Mouse (Mus musculus) urinary bladder, adult 18-20 months (tissue): Measurements from ENCODE around the gene Sec13.
"Not testable (repeated sequence)": the region's sequence is repeated elsewhere in the genome, so short reads cannot be mapped to it uniquely, and the experiment has no call there.

Experiments used
- DNase-seq, 2 experiments: peaks; one replicate each; pipeline ENCODE4 v3.0.0; 2022; ENCODE audit warnings: low spot score in 2 of 2, mixed read lengths in 2 of 2

Gene Sec13

DNA sequence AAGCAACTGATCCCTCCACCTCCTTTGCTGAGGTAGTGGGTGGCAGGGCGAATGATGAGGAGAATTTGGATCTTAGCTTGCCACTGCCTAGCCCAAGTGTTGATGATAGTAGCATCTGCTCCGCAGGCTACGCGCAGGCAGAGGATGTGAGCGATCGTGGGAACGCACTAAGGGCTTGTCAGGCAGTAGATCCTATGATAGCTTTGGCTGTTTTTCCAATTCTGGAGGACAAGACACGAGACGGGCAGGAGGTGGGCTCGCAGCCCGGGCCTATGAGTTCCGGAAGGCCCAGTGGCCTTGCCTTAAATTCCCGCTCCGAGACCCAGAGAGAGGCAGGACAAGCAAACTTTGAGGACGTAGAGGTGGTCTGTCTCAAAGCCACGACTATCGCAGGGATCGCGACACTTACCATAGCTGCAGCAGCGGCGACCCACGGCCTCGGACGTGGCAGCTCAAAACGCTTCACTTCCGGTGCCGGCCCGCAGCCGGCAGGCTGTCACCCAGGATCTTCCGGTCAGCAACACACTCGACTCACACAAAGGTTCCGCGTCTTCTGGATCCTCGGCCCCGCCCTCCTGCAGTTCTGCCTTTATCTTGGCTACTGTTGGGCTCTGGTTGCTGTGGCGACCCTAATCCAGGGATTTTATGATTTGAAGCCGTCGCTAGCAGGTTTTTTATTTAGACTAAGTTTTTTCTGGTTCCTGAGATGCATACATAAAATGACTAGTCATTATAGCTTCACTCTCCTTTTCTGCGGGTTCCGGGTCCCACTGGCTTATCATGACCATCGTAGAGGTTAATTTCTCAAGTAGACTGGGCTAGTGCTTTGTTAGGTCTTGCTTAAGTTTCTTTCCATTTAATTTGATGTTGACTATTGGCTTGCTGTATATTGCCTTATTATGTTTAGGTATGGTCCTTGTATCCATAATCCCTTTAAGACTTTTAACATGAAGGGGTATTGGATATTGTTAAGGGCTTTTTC, at the start of gene Sec13:
TSS of gene Sec13 (minus strand) at position 508 of the 982 bp plus-strand sequence.
- peak; percentile 76 to 90 for DNase-seq

DNA sequence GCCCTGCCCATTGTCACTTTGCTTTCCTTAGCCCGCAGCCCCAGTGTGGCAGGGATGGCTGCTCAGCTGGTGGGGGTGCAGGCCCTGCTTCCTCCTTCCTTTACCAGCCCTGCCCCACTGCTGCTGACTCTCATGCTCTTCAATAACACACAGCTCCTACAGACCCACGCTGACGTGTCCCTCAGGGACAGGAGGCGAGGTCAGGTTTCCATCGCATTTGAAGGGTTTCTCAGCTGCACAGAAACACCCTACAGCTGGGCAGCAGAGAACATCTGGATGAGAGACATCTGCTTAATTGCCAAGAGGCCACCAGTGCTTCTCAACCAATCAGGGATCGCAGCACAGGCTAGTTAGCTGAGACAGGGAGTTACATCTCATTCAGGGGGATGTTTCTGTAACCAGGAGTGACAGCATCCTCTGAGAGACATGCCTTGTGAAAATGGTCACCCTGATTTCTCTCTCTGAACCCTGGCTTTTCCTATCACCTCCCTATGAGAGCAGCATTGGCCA, 47.0 kb upstream of the Sec13 start:
- no peak for DNase-seq

DNA sequence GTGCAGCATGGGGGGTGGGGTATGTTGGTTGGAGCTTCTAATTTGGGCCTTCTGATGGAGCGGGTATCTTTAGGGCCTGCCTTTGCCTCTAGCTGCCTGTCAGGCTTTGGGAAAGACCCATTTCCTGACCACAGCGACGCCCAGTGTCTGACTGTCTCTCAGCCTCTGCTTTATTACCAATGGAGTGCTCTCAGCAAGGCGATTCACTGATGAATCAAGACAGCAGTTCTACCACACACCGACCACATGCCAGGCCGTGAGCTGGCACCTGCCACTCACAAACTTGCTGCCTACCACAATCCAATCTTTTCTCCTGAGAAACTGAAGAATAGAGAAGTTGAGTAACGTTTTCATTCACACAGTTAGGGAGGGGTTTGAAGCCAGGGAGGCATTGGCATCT, 45.1 kb upstream of the Sec13 start:
- no peak for DNase-seq

DNA sequence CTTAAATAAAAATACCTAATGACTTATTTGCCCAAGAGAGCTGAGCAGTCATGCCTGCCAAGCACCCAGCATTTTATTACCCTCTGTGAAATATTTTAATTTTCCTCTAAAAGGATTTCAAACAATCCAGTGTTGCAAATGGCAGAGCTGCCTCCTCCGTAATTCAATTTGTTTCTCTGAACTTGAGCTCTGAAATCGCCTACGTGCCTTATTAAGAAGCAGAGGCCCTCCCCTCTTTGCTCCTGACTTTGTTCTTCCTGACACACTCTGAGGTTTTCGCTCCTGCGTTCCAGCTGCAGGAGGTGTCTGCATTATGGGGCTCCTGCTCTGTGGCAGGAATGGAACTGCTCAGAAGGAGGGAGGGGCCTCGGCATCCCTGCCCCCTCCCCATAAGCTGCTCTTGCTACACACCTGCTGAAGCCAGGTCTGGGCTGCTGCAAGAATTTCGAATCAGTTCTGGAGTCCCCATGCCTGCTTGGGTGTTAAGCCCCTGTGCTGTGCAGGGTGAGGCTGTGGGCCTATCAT, 37.7 kb upstream of the Sec13 start:
- no peak for DNase-seq

DNA sequence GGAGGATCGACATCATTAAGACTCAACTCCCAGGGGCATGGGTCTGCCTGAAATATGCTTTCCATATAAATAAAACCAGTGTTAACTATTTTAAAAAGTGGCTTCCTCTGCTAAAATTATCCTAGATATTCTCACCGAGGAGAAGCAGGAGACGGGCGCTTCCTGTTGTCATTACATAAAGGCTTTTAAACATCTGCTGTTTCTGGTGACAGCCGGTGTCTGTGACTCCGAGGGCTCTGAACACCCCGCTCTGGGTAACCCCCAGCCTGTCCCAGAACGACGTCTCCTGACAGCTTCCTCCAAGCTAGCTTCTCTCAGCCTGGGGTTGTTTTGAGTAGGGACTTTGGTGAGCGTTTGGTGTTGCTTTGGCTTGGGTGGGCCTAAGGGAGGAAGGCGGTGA, 28.3 kb upstream of the Sec13 start:
- DNase-seq, result no peak

DNA sequence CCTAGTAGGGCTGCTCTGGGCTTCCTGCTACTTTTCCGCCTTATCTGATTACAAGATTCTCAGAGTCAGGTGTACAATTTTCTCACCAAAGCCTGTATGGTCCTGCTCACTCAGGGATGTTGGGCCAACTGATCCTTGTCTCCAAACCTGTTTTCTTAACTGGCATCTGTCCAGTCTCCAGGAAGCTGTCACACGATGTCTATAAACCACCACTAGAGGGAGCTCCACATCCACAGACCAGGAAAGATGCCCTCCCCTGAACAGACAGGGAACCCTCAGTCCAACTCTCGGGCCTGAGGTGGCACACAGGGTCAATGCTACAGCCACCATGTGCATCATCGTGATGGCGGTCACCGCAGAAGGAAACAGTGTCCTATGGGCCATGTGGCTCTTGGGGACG, 21.1 kb upstream of the Sec13 start:
- peak; percentile 38 to 57 for DNase-seq

DNA sequence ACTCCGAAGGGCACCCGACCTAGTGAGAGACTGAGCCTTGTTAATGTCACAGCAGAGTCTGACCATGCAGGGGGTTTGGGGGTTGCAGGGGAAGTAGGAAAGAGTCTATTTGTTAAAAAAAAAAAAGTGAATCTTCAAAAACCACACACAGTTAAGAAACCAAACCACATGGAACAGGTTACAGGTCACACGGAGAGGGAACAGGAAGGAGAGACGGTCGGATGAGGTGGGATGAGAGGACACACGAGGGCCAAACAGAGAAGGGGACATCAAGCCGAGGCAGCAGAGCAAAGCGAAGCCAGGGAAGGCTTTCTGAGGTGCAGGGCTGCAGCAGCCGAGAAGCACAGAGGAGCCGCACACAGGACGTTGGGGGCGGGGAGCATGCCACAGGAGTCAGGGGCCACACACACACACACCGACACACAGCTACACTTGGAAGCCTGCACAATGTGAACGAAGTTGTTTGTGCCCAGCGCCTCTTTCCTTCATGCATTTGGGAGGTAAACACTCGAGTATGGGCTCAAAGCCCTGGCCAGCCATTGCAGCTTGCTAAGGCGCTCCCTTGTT, 8.7 kb upstream of the Sec13 start:
- DNase-seq, result no peak

DNA sequence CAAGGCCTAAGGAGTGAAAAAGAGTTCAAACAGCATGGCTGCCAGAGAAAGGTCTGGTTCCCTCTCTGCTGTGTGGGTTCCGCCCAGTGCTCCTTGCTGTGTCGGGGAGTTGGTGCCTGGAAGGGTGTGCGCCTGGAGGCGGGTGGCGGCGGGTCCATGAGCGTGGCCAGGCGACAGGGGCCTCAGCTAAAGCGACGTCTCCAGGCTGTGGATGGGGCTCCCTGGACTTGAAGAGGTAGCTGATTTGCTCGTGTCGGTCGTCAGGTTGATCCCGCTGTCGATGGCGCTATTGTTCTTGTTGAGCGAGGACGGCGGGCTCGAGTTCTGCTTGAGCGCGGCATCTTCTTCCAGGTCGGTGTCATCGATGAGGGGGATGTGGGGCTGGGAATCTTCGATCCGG, 7.8 kb upstream of the Sec13 start:
- DNase-seq, result peak in 1 of 2 experiments; percentile 11

DNA sequence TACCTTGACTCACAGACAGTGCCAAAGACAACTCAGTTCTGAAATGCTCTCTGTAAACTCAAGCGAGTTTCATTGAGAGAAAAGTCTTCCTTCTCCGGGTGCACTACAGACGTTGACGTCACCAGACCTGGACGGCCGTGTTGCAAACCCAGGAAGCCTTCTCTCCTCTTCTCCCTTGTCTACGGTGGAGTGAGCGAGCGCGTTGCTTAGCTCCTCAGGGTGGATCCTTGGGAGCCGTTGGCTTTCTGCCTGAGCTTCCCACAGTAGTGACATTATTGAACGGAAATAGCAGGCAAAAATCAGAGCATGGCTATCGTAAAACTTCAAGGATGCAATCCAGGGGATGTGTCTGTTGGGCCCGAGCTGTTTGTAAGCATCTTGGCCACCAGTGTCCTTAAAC, 6.7 kb upstream of the Sec13 start:
- DNase-seq, result no peak

DNA sequence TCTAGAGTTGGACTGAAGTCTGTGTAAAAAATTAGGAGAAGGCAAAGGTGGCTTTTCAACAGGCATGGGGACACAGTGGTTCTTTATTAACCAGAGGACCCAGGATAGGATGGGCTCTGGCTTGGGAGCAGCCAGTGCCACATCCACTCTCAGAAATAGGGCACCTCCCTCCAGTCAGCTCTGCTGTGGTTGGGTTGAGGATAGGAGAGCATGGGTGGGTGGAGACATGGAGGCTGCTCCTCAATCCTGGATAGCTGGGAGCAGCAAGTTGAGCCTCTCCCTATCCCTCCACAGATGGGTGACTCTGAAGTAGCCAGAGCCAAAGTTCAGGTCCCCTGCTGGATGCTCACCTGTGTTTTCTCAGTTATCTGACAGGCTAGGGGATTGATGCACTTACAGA, 4.6 kb upstream of the Sec13 start:
- no peak for DNase-seq

DNA sequence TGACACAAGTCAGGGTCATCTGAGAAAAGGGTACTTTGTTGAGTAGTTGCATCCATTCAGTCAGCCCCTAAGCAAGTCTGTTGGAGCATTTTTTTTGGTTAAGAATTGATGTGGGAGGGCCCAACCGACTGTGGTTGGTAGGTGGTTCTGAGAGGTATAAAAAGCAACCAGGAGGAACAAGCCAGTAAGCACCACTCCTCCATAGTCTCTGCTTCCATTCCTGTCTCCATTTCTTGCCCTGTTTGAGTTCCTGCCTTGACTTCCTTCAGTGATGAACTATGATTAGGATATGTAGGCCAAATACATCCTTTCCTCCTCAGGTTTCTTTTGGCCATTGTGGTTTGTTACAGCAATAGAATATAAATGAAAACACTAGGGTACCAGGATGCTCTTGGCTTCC, 2.6 kb upstream of the Sec13 start:
- no peak for DNase-seq

DNA sequence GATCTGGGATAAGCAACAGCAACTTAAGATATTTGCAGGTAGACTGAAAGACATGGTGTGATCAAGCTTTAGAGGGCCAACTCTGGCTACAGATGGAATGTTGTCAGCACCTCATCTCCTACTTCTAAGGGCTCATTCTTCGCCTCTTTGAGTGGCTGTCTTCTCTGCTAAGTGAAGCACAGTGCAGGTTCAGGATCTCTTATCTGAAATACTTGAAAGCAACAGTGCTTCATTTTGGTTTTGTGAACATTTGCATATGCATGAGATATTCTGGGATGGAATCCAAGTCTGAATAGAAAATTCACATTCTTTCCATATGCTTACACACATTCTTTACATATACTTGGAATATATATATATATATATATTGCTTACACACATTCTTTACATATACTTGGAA, 1.8 kb upstream of the Sec13 start:
- DNase-seq, result no peak

DNA sequence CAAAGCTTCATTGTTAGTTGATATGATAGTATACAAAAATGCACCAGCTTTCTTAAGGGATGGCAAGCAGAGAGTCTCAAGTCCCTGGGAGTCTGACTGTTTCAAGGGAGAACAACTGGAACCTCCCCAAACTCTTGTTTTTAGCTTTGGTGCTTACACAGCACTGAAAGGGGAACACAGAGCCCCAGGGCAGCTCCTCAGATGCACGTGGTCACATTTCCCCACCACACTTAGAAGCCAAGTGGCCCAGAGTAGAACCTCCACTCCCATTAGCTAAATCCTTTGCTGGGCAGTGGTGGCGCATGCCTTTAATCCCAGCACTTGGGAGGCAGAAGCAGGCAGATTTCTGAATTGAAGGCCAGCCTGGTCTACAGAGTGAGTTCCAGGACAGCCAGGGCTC, 882 bp upstream of the Sec13 start:
- no peak for DNase-seq

DNA sequence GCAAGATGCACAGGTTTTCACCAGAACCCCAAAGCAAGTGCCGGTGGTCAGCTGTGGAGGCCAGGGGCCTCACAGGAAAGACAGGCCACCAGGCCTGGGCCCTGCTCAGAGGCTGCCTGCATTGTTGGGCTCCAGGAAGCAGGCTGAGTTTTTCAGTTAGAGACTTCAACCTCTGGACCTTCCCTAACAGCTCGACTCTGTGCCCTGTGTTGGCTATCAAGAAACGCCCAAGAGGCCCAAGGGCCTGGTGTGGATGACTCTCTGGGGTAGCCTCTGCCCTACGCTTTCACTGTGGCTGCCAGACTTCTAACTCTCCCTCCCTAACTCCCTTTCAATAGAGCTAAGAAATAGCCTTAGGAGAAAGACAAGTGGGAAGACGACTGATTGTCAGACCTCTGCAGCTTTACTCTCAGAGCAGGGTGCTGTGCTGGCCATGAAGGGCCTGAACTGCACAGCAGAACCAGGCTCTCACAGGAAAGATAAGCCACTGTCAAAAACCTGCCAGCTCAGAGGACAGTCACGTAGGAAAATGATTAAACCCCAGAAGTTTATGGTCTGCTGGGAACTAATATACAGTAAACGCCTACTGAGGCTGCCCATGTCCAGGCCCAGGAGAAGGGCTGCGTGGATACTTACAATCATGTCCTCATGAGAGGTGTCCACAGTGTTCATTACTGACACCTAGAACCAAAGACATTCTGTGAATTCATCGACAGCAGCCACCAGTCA, 3.1 kb downstream of the Sec13 start:
- DNase-seq, result no peak

DNA sequence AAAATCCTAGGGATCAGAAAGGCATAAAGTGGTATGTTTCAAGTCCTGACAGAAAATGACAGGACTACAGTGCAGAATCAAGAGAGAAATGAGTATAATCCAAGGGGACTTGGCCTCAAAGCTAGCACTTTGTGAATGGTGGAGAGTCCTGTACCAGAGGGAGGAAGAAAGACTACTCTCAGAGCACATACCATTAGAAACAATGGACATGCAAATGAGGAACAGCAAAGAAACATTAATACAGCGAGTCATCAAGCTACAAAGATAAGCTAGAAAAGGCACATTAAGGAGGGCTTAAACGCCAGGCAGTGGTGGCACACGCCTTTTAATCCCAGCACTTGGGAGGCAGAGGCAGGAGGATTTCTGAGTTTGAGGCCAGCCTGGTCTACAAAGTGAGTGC, 9.2 kb downstream of the Sec13 start:
- DNase-seq, result no peak

DNA sequence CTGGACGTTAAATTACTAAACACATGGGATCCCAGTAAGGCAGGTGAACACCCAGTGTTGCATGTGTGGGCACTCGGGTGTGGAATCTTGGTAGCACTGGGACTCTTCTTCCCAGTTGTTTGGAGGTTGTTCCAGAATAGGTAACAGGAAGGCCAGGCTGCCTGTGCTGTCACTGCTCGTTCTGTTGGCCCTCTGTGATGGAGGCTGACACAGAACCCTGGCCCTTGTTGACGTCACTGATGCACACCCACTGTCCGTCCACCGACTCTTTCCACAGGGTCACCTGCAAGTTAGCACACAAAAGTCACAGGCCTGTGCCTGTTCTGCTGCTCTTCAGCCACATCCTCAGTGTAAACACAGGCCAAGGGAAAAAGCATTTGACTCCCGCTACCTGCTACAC, 12.4 kb downstream of the Sec13 start:
- no peak for DNase-seq

DNA sequence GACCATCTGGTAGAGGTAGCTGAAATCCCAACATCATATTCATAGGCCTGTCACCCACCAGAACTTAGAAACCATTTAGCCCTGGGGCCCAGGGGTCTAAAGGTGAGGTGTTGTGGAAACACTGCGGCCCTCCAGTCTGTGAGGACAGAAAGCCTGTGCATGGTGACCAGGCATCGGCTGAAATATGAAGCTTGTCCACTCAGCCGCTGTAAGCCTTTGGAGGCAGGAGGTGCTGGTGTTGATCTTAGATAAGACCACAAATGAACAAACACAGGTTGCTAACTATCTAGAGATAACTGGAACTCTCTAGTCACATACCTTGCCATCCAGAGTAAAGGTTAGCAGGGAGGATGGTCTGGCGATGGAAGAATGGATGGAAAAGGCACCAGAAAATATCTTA, 19.5 kb downstream of the Sec13 start:
- DNase-seq, result no peak

DNA sequence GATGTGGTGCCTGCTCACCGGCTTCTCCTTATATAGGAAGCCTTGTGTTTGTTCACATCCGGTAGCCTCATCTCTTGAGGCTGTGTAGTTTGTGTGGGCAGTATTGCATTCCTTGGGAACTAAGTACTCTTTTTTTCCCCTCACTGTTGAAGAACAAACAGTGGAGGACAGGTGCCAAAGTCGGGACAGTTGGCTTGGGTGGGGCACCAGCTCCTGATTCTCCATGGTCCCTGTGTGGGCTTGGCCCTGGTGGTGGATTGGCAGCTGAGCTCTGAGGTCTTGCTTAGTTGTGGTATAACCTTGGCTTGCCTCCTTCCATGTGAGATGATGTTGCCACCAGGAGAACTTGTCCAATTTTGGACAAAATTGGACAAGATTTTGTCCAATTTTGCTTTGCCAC, 20.7 kb downstream of the Sec13 start, which contains the start of gene Ghrl:
TSS of gene Ghrl (minus strand) at position 3 of the 400 bp plus-strand sequence.
- DNase-seq, result no peak

DNA sequence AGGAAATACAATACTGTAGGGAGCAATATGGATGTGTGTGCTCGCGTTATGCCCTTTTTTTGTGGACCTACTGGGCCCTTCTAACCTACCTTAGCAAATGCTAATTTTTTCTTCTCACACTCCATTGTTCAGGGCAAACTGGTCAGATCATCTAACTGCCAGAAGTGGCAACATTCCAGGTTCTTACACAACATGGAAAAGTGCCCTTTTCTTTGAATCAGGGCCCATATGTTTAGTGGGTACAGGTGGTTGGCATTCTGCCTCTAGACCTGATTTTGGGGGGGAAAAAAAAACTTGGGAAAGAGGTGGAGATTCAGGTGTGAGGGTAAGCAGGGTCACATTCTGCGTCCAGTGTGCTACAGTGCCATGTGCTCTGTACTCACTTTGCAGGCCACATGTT, 23.0 kb downstream of the Sec13 start:
- DNase-seq, result no peak

DNA sequence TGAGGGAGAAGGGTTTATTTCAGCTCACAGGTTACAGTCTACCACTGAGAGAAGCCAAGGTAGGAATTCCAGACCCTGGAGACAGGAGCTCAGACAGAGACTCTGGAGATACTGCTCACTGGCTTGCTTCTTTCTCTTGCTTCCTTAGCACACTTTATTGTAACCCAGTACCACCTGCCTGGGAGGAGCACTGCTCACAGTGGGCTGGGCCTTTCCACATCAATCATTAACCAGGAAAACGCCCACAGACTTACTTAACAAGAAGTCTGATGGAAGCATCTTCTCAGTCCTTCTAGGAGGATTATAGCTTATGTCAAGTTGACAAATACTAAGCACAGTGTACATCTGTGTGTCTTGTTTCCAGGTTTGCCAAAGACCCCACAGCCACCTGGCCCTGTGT, 25.7 kb downstream of the Sec13 start:
- no peak for DNase-seq

DNA sequence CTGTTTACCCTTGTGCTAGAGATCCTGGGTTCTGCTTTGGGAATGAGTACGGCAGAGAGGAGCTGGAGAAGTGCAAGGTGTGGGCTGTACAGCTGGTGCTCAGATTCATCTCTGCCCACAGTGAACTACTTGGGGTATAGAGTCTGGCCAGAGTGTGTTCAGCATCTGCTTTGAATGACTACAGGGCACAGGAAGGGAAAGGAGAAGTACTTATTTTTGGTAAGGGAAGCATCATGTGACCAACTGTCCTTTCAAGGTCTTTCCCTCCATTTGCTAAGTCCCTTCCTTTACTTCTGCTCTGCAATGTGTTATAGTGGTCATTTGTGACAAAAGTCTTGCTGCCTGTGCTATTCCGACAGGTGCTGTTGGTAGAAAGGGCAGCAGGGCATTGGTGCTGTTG, 26.3 kb downstream of the Sec13 start:
- no peak for DNase-seq

DNA sequence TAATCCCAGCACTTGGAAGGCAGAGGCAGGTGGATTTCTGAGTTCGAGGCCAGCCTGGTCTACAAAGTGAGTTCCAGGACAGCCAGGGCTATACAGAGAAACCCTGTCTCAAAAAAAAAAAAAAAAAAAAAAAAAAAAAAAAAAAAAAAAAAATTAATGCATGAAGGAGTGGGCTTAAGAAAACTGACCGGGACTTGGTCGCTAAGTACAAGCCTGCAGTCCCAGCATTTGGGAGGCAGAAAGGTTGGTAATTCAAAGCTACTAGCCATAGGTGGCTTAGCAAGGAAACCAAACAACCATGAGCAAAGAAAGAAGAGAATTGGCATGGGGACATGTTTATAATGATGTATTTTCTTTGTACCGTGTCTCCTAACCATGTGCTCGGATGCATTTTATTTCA, 27.2 kb downstream of the Sec13 start:
- not testable (repeated sequence) for DNase-seq
